Comparison of ENCODE assay signal across 19 mouse cellular contexts in the genomic region with DNA sequence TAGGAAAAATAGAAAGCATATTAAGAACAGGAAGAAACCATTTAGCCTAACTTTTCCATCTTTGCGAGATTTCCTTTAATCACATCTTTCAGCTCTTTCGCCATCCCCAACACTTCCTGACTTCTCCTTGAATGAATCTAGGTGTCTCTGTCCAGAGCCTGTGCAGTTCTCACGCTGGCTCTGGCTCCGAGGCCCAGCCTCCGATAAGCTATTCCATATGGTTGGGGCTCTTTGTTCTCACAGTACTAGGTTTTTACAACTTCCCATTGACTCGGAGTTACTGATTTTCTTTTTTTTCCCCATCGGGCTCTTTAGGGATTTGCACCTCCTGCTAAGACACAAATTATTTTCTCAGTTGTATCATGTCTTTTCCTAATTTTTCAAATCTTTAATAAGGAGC.
DNase-seq lines count a peak whose midpoint lies in the region; ATAC-seq lines count a peak whose summit lies in the region.
"Had no signal": no experiment of that assay in that cellular context is flagged by ENCODE, and none has a peak within 500 bp of the region (broad histone marks: within the 10 kb centered on the region; RNA-seq: fewer than 3 reads in every experiment).

No protein-coding gene starts in this region.

- no peaks in the 10 kb centered on the region for H3K36me3 ChIP-seq in embryonic facial prominence, embryonic 14.5 days (ENCODE audit: control insufficient read depth, insufficient read depth, low read length)
- no peaks in the 10 kb centered on the region for H3K36me3 ChIP-seq in limb, embryonic 12.5 days
- H3K36me3 ChIP-seq: embryonic facial prominence, embryonic 13.5 days; heart, embryonic 13.5 days; hindbrain, embryonic 15.5 days had no signal

- H3K27me3 ChIP-seq in embryonic facial prominence, embryonic 14.5 days (replicated peaks; ENCODE audit: control insufficient read depth, insufficient read depth, low read length) = no peaks in the 10 kb centered on the region
- H3K27me3 ChIP-seq in limb, embryonic 12.5 days = peaks cover 5% of the 10 kb centered on the region; the same call in 1 of the 2 replicates
- H3K27me3 ChIP-seq: CH12.LX; heart, embryonic 13.5 days; hindbrain, embryonic 15.5 days had no signal

- 36% methylated on average over 7 of the region's 7 CpGs for WGBS in embryonic facial prominence, embryonic 14.5 days
- WGBS in limb, embryonic 12.5 days = 35% methylated on average over 7 of the region's 7 CpGs

- H3K4me3 ChIP-seq in embryonic facial prominence, embryonic 14.5 days (ENCODE audit: low read depth, low read length) = no peak overlapping the region
- H3K4me3 ChIP-seq in limb, embryonic 12.5 days (replicated peaks) = no peak overlapping the region
- H3K4me3 ChIP-seq: embryonic facial prominence, embryonic 13.5 days; heart, embryonic 13.5 days; hindbrain, embryonic 15.5 days had no signal

- 0 out of 2 replicates have a peak overlapping the region, but pooled peaks have one; percentile 44 for H3K27ac ChIP-seq in embryonic facial prominence, embryonic 14.5 days (replicated peaks; ENCODE audit: low read depth, low read length)
- H3K27ac ChIP-seq in limb, embryonic 12.5 days = peak overlapping the region; percentile 50; the same call in 1 of the 2 replicates
- H3K27ac ChIP-seq: embryonic facial prominence, embryonic 13.5 days; heart, embryonic 13.5 days; hindbrain, embryonic 15.5 days had no signal

- H3K4me2 ChIP-seq in embryonic facial prominence, embryonic 14.5 days (ENCODE audit: low read depth, low read length) = no peak overlapping the region
- no peak overlapping the region for H3K4me2 ChIP-seq in limb, embryonic 12.5 days
- H3K4me2 ChIP-seq: embryonic facial prominence, embryonic 13.5 days; heart, embryonic 13.5 days; hindbrain, embryonic 15.5 days had no signal

- no peak for ATAC-seq in embryonic facial prominence, embryonic 14.5 days (ENCODE audit: low read depth)
- no peak for ATAC-seq in limb, embryonic 12.5 days (ENCODE audit: insufficient number of reproducible peaks, insufficient read depth, low FRiP score, low TSS enrichment, low read depth)
- no peak for ATAC-seq in activated CD4-positive, CD25-positive, alpha-beta regulatory T cell, adult 4 months
- no peak for ATAC-seq in monocyte, adult 5-6 weeks (replicated peaks; ENCODE audit: insufficient number of reproducible peaks, low FRiP score, low TSS enrichment, poor library complexity, severe bottlenecking)
- ATAC-seq: forebrain, embryonic 14.5 days; Patski had no signal

- no peaks in the 10 kb centered on the region for H3K9me3 ChIP-seq in embryonic facial prominence, embryonic 14.5 days (ENCODE audit: control insufficient read depth, low read length)
- H3K9me3 ChIP-seq in limb, embryonic 12.5 days = no peaks in the 10 kb centered on the region
- H3K9me3 ChIP-seq: embryonic facial prominence, embryonic 13.5 days; heart, embryonic 13.5 days; hindbrain, embryonic 15.5 days had no signal

- 0 out of 2 replicates have a peak, but pooled peaks cover 4% of the 10 kb centered on the region for H3K4me1 ChIP-seq in embryonic facial prominence, embryonic 14.5 days (ENCODE audit: control insufficient read depth, insufficient read depth, low read length)
- peaks cover 7% of the 10 kb centered on the region; the same call in 1 of the 2 replicates for H3K4me1 ChIP-seq in limb, embryonic 12.5 days (replicated peaks)
- H3K4me1 ChIP-seq: embryonic facial prominence, embryonic 13.5 days; hindbrain, embryonic 15.5 days had no signal

- DNase-seq in embryo, embryonic 11 days = peak; percentile 24
- DNase-seq in embryonic facial prominence, embryonic 14.5 days (ENCODE audit: low spot score) = peak; percentile 43
- DNase-seq in thymus, postnatal 0 days (ENCODE audit: low spot score) = no peak
- DNase-seq: adrenal gland, adult 2 months; adrenal gland, postnatal 25 days; cerebellum, adult 18-20 months; cerebellum, postnatal 14 days; gastrocnemius, postnatal 36 days; heart, adult 11 months; heart, postnatal 36 days had no signal

- no peak overlapping the region for H3K9ac ChIP-seq in embryonic facial prominence, embryonic 14.5 days (ENCODE audit: low read depth, low read length)
- no peak overlapping the region for H3K9ac ChIP-seq in limb, embryonic 12.5 days (replicated peaks)
- H3K9ac ChIP-seq: embryonic facial prominence, embryonic 13.5 days; heart, embryonic 13.5 days; hindbrain, embryonic 15.5 days had no signal
